Mouse (Mus musculus): ENCODE measurements around the gene Psmc3ip. TPM values are rescaled to one million over a fixed set of nuclear protein-coding genes. Genes with fewer than 3 reads are reported as not detected.

The Psmc3ip gene
- total RNA-seq, 2 experiments from 2014 or later, result 11.5 to 21.3 TPM

DNA sequence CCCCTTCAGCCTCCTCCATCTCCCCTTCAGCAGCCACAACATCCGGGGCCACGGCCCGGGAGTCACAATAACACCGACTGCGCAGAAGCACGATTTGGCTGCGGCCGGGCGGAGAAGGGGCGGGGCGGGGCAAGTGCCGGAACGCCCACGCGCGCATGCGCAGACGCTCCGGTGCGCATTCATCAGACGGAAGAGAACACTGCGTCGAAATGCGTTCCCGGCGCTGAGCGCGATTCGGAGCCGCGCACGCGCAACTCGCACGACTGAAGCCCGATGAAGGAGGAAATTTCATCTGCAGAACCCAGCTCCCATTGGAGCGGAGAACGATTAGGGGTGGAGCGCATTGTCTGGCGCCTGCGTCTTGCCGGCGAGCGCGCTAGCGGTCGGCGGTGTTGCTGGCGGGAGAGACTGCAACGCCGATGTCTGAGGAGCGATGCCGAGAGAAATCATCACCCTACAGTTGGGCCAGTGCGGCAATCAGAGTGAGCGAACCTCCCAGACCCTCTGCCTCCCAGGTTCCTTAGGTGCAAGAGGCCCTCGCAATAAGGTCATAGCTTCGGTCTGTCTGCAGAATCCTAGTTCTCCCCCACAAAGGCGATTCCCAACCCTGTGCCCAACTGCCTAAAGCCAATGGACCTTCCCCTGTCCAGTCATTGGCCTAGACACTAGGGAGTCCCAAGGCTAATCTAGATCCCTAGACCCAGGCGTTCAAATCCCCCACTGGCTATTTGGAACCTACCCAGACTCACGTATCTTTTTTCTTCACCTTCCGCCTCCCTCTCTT is 24.7 kb upstream of the Psmc3ip start, which contains the start of the genes Retreg3 and Tubg1:
Retreg3 (minus strand) TSS at position 133 of the 784 bp plus-strand sequence.
Tubg1 (plus strand) TSS at position 178 of the 784 bp plus-strand sequence.
- ATAC-seq (ENCODE audit: poor library complexity, severe bottlenecking), result peak; percentile 85

GRCm38 (mm10) chr11:101119131-101119760 is 24.0 kb upstream of the Psmc3ip start:
- ATAC-seq (ENCODE audit: poor library complexity, severe bottlenecking), result peak; percentile 62

GRCm38 (mm10) chr11:101118105-101118504 is 22.9 kb upstream of the Psmc3ip start:
- no peak for ATAC-seq (ENCODE audit: poor library complexity, severe bottlenecking)

DNA sequence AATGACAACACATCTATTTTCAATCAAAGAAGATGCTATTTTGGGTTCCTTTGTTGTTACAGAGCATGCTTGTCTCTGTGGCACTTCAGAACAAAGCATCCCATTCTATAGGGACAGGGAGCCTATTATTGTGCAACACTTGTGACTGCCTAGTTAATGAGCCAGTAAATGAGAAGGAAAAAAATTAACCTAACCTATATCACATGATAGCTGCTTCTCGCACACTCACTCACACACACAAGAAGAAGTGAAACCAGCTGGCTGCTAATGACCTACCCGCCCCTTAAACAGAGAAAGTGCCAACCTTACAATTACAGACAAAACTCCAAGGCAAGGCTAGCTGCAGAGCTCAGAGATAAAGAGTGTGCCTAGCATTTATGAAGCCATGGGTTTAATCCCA is 20.3 kb upstream of the Psmc3ip start:
- ATAC-seq (ENCODE audit: poor library complexity, severe bottlenecking), result peak; percentile 22; the same call in 1 of the 2 replicates

GRCm38 (mm10) chr11:101112186-101112585 is 16.9 kb upstream of the Psmc3ip start:
- no peak for ATAC-seq (ENCODE audit: poor library complexity, severe bottlenecking)

- no peak for ATAC-seq (ENCODE audit: poor library complexity, severe bottlenecking)
Observed at GRCm38 (mm10) chr11:101111178-101111577, 15.9 kb upstream of the Psmc3ip start.

DNA sequence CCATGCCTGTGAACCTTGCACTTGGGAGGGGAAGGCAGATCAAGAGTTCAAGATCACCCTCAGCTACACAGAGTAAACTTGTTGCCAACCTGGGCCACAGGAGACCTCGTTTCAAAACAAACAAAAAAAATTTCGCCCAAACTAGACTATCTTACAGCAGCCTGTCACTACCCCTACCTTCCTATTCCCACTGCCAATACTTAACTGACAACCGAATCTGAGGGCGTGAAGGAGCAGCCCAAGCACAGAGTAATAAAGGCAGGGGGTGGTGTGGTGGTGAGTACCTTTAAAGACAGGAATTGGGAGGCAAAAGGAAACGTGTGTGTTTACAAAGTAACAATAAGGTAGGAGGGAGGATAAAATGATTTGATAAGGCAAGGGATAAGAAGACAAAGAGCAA is 15.5 kb upstream of the Psmc3ip start:
- no peak for ATAC-seq (ENCODE audit: poor library complexity, severe bottlenecking)

DNA sequence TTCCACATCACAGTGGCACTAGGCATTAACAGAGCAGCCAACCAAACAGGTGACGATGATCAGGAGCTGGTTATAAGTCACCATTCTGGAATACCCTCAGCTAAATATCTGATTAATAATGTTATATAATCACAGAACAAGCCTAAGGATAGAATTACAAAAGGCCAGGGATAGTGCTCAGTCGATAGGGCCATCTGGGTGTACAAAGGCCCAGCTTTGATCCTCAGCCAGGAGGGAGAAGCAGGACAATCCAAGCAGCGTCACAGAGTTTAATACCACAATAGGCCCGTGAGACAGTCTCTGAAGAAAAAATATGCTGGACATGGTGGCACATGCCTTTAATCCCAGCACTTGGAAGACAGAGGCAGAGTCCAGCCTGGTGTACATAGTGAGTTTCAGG is 14.1 kb upstream of the Psmc3ip start:
- no peak for ATAC-seq (ENCODE audit: poor library complexity, severe bottlenecking)

DNA sequence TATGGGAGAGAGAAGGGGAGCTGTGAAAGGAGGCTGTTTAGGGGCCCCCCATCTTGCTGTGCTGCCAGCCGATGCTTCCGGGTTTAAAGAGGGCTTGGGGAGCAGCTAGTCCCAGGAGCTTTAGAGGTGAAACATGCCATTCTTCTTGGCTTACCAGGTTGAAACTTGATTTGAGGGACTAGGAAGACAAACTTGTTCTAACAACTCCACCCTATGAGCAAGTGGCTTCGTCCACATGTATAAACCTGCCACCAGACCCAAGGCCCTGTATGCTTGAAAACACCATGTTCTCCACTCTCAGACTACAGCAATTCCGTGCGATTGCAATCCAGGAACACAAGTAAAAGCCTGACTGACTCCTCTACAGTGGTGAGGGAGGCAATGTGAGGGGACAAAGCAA is 7.8 kb upstream of the Psmc3ip start:
- no peak for ATAC-seq (ENCODE audit: poor library complexity, severe bottlenecking)

- ATAC-seq (ENCODE audit: poor library complexity, severe bottlenecking), result no peak
Observed at GRCm38 (mm10) chr11:101098231-101098630, 3.0 kb upstream of the Psmc3ip start.

- ATAC-seq (ENCODE audit: poor library complexity, severe bottlenecking), result peak; percentile 16
Observed at GRCm38 (mm10) chr11:101094930-101095313, 314 bp downstream of the Psmc3ip start.

GRCm38 (mm10) chr11:101089931-101090330 is 5.3 kb downstream of the Psmc3ip start:
- ATAC-seq (ENCODE audit: poor library complexity, severe bottlenecking), result no peak

GRCm38 (mm10) chr11:101087682-101088055 is 7.6 kb downstream of the Psmc3ip start:
- ATAC-seq (ENCODE audit: poor library complexity, severe bottlenecking), result no peak

DNA sequence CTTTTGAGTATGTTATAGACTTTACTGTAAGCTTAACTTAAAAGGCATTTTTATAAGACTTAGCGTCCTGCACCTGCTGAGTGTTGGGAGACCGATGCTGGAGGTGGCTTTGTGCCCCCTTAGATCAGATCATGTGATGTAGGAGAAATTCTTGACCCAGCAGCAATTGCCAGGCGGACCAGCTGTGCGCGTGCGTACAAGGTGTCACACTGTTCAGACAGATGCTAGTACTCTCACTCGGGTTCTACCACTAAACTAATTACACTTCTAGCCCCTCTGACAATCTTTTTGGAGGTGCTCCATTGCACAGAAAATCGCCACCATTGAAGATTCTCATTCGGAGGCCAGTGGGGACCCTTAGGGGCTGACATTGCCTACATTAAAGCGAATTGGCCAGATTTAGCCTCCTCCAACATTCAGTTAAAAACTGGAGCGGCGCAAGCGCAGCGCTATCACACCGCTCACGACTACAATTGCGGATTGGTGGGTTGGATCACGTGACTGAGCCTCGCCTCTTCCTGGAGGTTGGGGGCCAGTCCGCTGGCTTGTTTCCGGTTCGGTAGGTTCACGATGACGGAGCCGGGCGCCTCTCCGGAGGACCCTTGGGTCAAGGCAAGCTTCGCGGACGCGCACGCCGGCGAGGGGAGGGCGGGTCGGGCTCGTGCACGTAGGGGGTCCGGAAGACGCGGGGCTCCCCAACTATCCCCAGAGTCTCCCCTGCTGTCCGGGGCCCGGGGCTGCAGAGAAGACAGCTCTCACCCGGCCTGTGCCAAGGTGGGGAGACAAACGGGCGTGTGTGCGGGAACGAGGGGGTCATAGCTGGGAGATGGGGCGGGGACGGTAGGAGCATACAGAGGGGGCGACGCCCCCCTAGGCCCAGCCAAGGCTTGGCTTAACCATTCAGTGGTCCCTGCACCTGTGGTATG is 8.2 kb downstream of the Psmc3ip start, which contains the start of gene Mlx:
Mlx (plus strand) TSS at position 522 of the 926 bp plus-strand sequence.
- ATAC-seq (ENCODE audit: poor library complexity, severe bottlenecking), result peak; percentile 70

DNA sequence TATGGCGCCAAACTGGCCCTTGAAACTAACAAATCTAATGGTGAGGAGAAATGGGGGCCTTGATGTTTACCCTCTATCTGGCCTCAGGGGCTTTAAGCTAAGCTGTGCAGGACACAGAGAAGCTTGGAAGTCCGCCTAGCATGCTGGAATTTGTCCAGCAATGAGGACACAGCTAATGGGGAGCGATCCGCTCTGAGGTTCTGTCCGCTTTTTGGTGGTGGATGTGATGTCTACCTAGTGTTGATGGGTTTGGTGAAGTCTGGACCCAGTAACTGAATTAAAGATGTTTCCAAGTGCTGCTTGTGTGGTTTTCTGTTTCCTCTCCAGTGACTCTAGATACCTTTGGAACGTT is 8.9 kb downstream of the Psmc3ip start:
- ATAC-seq (ENCODE audit: poor library complexity, severe bottlenecking), result no peak

- ATAC-seq (ENCODE audit: poor library complexity, severe bottlenecking), result no peak
Observed at GRCm38 (mm10) chr11:101085617-101086322, 9.5 kb downstream of the Psmc3ip start.

GRCm38 (mm10) chr11:101084811-101085210 is 10.4 kb downstream of the Psmc3ip start:
- no peak for ATAC-seq (ENCODE audit: poor library complexity, severe bottlenecking)

DNA sequence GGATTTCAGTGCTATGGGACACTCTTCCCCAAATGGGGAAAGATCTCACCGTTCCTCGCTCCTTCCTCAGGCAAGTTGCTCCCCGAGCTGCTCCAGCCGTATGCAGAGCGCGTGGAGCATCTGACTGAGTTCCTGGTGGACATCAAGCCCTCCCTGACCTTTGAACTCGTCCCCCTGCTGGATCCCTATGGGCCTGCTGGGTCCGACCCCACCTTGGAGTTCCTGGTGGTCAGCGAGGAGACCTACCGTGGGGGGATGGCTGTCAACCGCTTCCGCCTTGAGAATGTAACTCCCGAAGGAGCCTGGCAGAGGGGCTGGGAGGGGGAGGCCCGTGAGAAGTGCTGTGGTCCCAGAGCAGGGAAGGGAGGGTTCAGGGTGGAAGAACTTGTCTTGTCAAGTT is 11.0 kb downstream of the Psmc3ip start:
- no peak for ATAC-seq (ENCODE audit: poor library complexity, severe bottlenecking)

DNA sequence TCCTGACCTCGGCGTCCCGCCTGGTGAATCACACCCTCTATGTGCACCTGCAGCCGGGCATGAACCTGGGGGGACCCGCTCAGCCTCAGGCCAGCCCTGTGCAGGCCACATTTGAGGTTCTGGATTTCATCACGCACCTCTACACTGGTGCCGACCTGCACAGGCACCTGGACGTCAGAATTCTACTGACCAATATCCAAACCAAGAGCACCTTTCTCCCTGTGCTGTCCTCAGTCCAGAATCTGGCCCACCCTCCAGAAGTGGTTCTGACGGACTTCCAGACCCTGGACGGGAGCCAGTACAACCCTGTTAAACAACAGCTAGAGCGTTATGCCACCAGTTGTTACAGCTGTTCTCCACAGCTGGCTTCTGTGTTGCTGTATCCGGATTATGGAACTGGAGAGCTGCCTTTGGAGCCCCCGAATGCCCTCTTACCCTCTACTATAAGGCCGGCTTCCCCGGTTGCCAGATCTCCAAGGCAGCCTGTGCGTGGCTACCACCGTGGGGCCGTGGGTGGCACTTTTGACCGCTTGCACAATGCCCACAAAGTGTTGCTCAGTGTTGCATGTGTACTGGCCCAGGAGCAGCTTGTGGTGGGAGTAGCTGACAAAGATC is 12.0 kb downstream of the Psmc3ip start:
- ATAC-seq (ENCODE audit: poor library complexity, severe bottlenecking), result no peak
